Mouse (Mus musculus): Measurements from ENCODE around the gene Il1rap.

- TF ChIP-seq POLR2A (IDR thresholded peaks at IDR 0.05; ENCODE audit: insufficient read length, low read depth) (no peak), MAX (IDR thresholded peaks at IDR 0.05; ENCODE audit: low read depth) (no peak), MYOG (IDR thresholded peaks at IDR 0.05; ENCODE audit: control insufficient read depth in 1 of 3, insufficient read depth in 1 of 3, insufficient read length in 2 of 3, low read depth in 2 of 3) (no peak), MYOD1 (IDR thresholded peaks at IDR 0.05; ENCODE audit: control insufficient read depth in 1 of 3, insufficient read length in 2 of 3, low read depth in 2 of 3) (no peak), E2F4 (IDR thresholded peaks at IDR 0.05; ENCODE audit: insufficient read depth) (no peak), POLR2AphosphoS2 (IDR thresholded peaks at IDR 0.05; ENCODE audit: insufficient read length, low read depth) (no peak), TCF3 (IDR thresholded peaks at IDR 0.05; ENCODE audit: insufficient read length, low read depth) (no peak), USF1 (IDR thresholded peaks at IDR 0.05; ENCODE audit: low read depth) (no peak)
Observed at GRCm38 (mm10) chr16:26700440-26701103, 119.1 kb downstream of the Il1rap start.

Data from myocyte (in vitro differentiated cells).